Mouse (Mus musculus) thymus, adult 2 months (tissue): ENCODE data around the gene Myo18b.

ENCODE experiments used
- CTCF ChIP-seq: fragments of 200-500 bp; IDR thresholded peaks from 2 replicates; pipeline ENCODE4 v1.5.1; 2012; ENCODE audit warnings: mild to moderate bottlenecking, control low read depth, low read length, moderate library complexity, borderline replicate concordance; ENCODE audit not compliant: control insufficient read depth, poor library complexity, insufficient read depth; ENCODE audit errors: extremely low read depth
- POLR2A ChIP-seq: fragments of 200-500 bp; IDR thresholded peaks from 2 replicates; pipeline ENCODE4 v1.6.1; 2012; ENCODE audit warnings: mild to moderate bottlenecking, low read length, control low read depth, moderate library complexity; ENCODE audit not compliant: control insufficient read depth, poor library complexity, insufficient read depth; ENCODE audit errors: extremely low read depth

GRCm38 (mm10) chr5:112707478-112707877 lies 188.7 kb downstream of the Myo18b start:
- TF ChIP-seq POLR2A (no peak), CTCF (no peak)
